Mouse (Mus musculus): ENCODE data around the gene Txnrd3. TPM values are rescaled to one million over a fixed set of nuclear protein-coding genes. Genes with fewer than 3 reads are reported as not detected.

The Txnrd3 gene
- total RNA-seq, 2 experiments from 2014 or later, result 8.3 to 9.6 TPM

- no peak for DNase-seq (ENCODE audit: low spot score in 2 of 2)
These were observed 8.0 kb downstream of the Txnrd3 start for GRCm38 (mm10) chr6:89651770-89652169.

- no peak for DNase-seq (ENCODE audit: low spot score in 2 of 2)
These were observed 11.2 kb downstream of the Txnrd3 start for GRCm38 (mm10) chr6:89655011-89655410.

GRCm38 (mm10) chr6:89658342-89658741, 14.6 kb downstream of the Txnrd3 start:
- no peak for DNase-seq (ENCODE audit: low spot score in 2 of 2)

- no peak for DNase-seq (ENCODE audit: low spot score in 2 of 2)
These were observed 15.1 kb downstream of the Txnrd3 start for GRCm38 (mm10) chr6:89658931-89659330.

- peak in 1 of 2 experiments; percentile 29 for DNase-seq (ENCODE audit: low spot score in 2 of 2)
These were observed 16.1 kb downstream of the Txnrd3 start for GRCm38 (mm10) chr6:89659692-89660423.

GRCm38 (mm10) chr6:89660490-89660889, 16.7 kb downstream of the Txnrd3 start:
- no peak for DNase-seq (ENCODE audit: low spot score in 2 of 2)

GRCm38 (mm10) chr6:89662521-89662920, 18.7 kb downstream of the Txnrd3 start:
- no peak for DNase-seq (ENCODE audit: low spot score in 2 of 2)

GRCm38 (mm10) chr6:89665155-89665554, 21.4 kb downstream of the Txnrd3 start:
- DNase-seq (ENCODE audit: low spot score in 2 of 2), result no peak

GRCm38 (mm10) chr6:89665667-89666066, 21.9 kb downstream of the Txnrd3 start:
- DNase-seq (ENCODE audit: low spot score in 2 of 2), result no peak

GRCm38 (mm10) chr6:89666976-89667375, 23.2 kb downstream of the Txnrd3 start:
- DNase-seq (ENCODE audit: low spot score in 2 of 2), result no peak

- DNase-seq (ENCODE audit: low spot score in 2 of 2), result no peak
These were observed 25.8 kb downstream of the Txnrd3 start for GRCm38 (mm10) chr6:89669556-89669955.

GRCm38 (mm10) chr6:89671431-89671830, 27.6 kb downstream of the Txnrd3 start:
- no peak for DNase-seq (ENCODE audit: low spot score in 2 of 2)

GRCm38 (mm10) chr6:89672641-89673040, 28.9 kb downstream of the Txnrd3 start:
- no peak for DNase-seq (ENCODE audit: low spot score in 2 of 2)

GRCm38 (mm10) chr6:89673135-89673780, 29.5 kb downstream of the Txnrd3 start:
- no peak for DNase-seq (ENCODE audit: low spot score in 2 of 2)

- no peak for DNase-seq (ENCODE audit: low spot score in 2 of 2)
These were observed 34.7 kb downstream of the Txnrd3 start for GRCm38 (mm10) chr6:89678522-89678921.

- DNase-seq (ENCODE audit: low spot score in 2 of 2), result peak in 1 of 2 experiments; percentile 57
These were observed 35.6 kb downstream of the Txnrd3 start for GRCm38 (mm10) chr6:89679291-89679835.

GRCm38 (mm10) chr6:89680155-89680554, 36.4 kb downstream of the Txnrd3 start:
- DNase-seq (ENCODE audit: low spot score in 2 of 2), result peak; percentile 66 to 74

GRCm38 (mm10) chr6:89684231-89684630, 40.4 kb downstream of the Txnrd3 start:
- DNase-seq (ENCODE audit: low spot score in 2 of 2), result no peak

- DNase-seq (ENCODE audit: low spot score in 2 of 2), result no peak
These were observed 43.3 kb downstream of the Txnrd3 start for GRCm38 (mm10) chr6:89687100-89687499.

- DNase-seq (ENCODE audit: low spot score in 2 of 2), result no peak
These were observed 62.8 kb downstream of the Txnrd3 start for GRCm38 (mm10) chr6:89706624-89707023.

GRCm38 (mm10) chr6:89707240-89707639, 63.5 kb downstream of the Txnrd3 start, which contains the start of gene Vmn1r40:
Gene Vmn1r40 (plus strand): TSS chr6:89707540.
- DNase-seq (ENCODE audit: low spot score in 2 of 2), result no peak

- DNase-seq (ENCODE audit: low spot score in 2 of 2), result no peak
These were observed 74.3 kb downstream of the Txnrd3 start for GRCm38 (mm10) chr6:89718051-89718450.
